Mouse (Mus musculus): Measurements from ENCODE around the gene Spib.

Gene Spib

DNA sequence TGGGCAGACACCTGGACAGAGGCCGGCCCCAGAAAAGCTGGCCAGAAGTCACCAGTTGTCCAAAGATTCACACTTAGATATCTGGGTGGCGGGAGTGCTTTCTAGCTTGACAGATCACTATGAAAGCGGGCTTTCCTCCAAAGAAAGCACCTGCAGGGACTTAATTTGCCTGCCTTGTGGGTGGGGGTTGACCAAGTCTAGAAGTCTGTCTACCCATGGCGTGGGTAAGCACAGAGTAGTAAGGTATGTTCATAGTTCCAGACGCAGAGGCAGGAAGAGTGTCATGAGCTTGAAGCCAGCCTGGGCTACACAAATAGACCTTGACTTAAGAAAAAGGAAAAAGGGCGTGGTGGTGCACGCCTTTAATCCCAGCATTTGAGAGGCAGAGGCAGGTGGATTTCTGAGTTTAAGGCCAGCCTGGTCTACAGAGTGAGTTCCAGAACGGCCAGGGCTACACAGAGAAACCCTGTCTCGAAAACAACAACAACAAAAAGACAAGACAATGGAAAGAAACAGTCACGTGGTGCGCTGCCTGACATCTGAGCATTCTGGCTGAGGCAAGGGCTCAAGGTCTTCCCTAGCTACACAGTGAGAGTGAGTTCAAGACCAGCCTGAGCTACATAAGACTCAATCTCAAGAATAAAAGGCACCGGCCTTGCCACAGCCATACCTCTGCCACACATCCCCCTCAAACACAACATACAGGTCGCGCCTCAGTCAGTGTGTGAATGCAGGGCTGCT, 5.3 kb downstream of the Spib start:
- DNase-seq (ENCODE audit: low spot score in 2 of 2): no peak

DNA sequence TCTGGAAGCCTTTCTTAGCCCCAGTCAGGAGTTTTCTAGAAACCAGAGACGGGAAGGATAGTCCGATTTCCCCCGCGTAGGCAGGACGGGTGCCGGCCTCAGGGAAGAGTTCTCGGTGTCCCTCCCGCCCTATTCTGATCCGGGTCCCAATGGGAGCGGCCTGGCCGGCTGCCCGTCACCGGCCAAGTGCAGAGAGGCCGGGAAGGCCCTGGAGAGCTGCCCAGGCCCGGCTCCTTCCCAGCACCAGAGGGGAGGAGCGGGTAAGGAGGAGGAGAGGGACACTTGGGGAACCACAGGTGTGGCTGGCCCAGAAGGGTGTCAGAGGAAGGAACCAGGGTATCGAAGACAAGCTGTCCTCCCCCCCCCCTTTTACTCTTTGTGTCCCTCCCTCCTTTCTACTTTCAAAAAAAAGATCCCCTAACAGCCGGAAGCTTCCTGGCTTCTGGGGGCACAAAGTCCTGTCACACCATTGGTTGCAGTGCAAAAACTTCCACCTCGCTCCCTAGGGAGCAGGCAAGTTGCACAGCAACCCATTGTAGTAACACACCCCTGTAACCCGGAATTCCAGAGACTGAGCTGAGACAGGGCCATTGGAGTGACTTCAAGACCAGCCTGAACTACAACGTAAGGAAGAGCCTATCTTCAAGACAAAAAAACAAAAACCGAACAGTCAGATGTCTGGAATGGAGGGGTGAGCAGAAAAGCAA, 6.6 kb downstream of the Spib start:
- DNase-seq (ENCODE audit: low spot score in 2 of 2): peak in 1 of 2 experiments; percentile 51

DNA sequence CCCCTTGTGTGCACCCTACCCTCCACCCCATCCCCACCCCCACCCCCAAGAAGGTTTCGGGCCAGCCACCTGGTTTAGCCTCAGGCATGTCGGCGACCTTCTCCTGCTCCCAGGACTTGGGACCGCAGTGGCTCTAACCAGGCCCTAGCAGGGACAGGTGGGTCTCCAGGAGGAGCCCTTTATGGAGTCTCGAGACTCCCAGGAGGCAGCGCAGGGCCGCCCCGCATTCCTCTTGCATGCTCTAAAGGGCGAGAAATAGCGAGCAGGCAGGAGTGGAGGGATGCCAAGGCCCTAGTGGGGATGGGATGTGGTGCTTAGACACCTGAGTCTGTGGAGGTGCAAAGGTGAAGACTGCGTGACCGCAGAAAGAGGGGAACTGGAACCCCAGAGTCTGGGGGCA, 7.4 kb downstream of the Spib start, which contains the start of gene Mybpc2:
TSS of gene Mybpc2 (minus strand) at position 155 of the 400 bp plus-strand sequence.
- DNase-seq (ENCODE audit: low spot score in 2 of 2): no peak

DNA sequence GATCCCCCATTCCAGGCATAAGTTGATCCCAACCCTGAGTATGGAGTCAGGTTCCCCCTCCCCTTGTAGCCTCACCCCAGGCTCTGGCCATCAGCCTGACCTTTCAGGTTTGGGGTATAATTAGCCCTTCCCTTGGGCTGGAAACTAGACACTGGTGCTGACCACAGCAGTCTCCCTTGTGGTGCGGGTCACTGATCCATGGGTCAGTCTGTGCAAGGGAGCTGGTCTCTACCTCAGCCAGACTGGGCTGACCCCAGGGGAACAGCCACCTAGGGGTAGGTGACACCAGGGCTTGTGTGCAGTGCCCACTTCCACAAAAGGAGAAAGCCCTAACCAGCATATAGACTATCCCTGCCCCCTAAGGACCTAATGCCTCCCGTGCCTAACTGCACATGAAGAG, 8.8 kb downstream of the Spib start:
- no peak for DNase-seq (ENCODE audit: low spot score in 2 of 2)

DNA sequence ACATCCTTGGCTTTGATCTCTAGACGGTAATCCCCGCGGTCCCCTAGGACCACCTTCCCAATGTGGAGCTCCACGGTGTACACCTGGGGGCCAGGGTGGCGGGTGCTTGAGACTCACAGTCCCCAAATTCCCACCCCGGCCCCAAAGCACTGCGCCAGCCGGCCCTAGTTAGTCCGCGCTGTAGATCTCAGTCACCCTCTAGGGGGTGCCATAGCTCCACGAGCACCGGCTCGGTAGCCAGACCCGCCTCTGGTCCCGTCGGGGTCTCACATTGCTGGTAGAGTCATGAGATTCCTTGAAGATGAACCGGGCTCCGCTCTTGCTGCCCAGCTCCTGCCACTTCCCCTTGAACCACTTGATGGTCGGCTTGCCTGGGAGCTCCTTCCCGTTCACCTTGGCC, 10.2 kb downstream of the Spib start:
- DNase-seq (ENCODE audit: low spot score in 2 of 2): peak in 1 of 2 experiments; percentile 42

DNA sequence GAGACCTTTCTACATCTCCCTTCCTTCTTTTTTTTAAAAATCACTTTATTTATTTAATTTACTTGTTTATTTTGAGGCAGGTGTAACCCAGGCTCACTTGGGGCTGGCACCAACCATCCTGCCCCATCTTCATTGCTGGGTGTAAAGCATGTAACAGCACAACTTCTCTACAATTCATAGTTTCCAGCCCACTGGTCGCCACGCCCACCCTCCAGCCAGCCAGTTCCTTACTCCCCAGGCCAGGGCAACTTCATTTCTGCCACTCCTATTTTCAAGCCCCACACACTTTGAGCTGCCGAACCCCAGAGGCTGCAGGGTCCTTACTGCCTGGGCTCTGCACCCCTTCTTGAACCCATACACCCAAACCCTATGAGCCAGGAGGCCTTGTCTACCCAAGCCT, 10.9 kb downstream of the Spib start:
- no peak for DNase-seq (ENCODE audit: low spot score in 2 of 2)

DNA sequence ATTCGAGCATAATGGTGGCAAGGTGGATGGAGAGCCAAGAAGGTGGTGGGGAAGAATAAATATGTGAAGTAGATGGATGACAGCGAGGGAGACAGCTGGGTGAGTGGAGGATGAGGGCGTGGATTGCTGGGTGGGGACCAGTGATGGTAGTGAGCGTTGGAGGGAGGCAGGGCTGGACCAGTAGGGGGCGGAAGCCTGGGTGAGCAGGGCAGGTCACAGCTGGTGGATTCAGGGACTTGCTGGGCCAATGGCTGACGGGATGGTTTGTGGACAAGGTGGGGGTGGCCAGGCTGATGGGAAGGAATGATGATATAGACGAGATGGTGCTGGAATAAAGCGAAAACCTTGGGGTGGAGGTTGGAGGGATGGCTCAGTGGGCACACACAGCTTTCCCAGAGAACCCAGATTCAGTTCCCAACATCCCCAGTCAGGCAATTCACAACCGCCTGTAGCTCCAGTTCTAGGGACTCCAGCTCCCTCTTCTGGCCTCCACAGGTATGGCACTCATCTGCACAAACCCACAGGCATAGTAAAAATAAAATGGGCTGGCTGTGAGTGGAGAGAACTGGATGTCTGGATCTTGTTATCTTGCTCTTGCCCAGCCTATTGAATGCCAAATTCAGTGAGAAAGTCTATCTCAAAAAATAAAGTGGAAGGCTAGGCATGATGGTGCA, 12.5 kb downstream of the Spib start:
- no peak for DNase-seq (ENCODE audit: low spot score in 2 of 2)

DNA sequence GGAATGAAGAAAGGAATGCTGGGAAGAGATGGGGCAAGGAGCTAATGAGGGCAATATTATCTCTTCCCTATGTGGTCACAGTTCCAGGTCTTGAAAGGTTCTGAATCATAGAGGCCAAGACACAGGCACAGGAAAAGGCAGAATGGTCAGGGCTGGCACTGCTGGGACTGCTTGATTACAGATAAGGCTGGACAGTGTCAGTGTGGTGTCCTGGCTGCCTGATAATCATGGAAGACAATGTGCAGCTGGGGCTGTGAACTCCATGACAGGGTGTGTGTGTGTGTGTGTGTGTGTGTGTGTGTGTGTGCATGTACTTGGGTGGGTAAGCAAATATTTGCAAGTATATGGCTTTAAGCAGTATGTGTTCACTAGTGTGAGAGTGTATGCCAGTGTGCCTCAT, 24.4 kb downstream of the Spib start:
- no peak for DNase-seq (ENCODE audit: low spot score in 2 of 2)

DNA sequence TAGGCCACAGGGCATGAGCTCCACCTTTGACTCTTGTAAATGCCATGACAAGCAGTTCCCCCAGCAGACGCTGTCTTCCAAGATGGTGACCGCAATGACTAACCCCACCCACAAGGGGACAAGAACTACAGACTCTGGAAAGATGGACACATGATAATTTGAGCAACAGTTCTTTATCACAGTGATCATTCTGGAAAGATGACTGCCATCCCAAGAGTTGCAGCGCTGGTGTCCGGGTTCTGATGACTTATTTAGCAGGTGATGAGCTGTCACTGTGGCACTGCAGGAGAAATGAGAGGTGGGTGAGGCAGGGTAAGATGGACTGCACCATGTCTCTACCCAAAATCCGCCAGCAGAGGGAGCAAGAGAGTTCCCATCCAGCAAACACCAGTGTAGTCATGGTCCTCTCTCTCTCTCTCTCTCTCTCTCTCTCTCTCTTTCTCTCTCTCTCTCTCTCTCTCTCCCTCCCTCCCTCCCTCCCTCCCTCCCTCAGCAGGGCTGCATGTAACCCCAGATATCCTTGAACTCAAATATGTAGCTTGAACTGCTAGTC, 30.2 kb downstream of the Spib start:
- DNase-seq (ENCODE audit: low spot score in 2 of 2): peak in 1 of 2 experiments; percentile 67

DNA sequence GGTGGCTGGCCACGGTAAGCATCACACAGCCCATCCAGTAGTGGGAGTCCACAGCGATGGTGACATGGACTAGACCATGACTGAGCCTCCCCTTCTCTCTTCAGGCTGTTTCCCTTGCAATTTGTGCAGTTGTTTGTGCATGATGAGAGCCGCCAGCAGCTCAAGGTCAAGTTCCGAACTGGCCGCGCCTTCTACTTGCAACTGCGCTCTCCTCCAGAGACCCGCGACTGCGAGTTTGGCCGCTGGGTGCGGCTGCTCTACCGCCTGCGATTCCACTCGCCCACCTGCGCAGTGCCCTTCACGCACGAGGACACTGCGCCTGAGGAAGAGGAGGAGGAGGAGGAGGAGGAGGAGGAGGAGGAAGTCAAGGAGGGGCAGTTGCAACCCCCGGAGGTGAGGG, 31.8 kb downstream of the Spib start:
- DNase-seq (ENCODE audit: low spot score in 2 of 2): no peak

DNA sequence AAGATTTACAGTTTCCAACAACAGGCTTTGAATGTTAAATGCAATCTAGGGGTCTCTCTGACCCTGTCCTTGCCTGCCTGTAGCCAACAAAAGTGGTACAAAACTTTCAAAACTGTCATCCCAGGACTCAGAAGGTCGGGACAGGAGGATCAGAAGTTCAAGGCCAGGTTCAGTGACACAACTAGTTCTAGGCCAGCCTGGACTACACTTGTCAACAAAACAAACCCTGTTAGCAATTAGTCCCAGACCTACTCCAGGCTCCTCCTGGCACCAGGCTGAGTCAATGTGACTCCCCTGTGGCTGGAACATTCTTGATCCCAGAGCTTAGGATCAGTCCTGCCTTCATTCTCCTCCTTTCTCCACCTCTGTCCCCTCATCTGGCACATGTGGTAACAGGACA, 32.9 kb downstream of the Spib start:
- DNase-seq (ENCODE audit: low spot score in 2 of 2): no peak

DNA sequence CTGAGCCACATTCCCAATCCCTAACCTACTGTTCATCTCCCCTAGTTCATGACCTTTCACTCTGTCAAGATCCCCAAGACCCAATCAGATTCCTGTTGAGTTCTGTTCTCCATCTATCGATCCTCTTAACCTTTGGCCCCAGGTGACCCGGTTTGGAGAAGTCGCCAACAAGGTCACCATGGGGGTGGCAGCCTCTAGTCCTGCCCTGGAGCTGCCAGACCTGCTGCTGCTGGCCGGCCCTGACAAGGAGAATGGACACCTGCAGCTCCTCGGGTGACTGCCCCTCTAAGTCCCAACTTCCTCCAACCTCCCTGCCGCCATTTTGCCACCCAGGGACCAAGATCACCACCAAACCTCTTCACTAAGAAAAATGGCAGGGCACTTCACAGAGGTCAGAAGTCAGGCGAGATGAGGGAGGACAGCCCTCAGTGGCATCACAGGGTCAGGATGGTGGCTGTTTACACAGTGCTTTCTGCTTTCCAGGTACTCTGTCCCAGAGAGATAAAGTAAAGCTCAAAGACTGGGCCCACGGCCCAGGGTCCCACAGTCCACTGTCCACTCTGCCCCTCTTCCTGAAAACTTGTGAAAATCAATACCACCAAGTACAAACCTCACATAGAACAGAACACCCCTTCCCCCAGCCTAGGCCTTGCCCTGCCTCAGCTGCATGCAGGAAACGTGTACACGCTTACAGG, 34.4 kb downstream of the Spib start:
- no peak for DNase-seq (ENCODE audit: low spot score in 2 of 2)

DNA sequence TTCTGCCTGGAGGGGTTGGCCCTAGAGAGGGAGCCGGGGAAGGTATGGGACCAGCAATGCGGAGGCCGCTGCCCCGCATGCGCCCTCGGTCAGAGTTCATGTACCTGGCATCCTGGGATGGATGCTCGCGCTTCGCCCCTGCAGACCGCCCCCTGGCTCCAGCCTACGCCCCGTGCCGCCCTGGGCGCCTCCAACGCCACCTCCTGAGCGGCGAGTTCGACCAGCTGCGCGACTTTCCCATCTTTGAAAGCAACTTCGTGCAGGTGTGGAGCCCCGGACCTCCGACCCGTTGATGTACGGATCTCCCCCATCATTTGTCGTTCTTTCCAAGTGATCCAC, 35.1 kb downstream of the Spib start:
- DNase-seq (ENCODE audit: low spot score in 2 of 2): no peak

DNA sequence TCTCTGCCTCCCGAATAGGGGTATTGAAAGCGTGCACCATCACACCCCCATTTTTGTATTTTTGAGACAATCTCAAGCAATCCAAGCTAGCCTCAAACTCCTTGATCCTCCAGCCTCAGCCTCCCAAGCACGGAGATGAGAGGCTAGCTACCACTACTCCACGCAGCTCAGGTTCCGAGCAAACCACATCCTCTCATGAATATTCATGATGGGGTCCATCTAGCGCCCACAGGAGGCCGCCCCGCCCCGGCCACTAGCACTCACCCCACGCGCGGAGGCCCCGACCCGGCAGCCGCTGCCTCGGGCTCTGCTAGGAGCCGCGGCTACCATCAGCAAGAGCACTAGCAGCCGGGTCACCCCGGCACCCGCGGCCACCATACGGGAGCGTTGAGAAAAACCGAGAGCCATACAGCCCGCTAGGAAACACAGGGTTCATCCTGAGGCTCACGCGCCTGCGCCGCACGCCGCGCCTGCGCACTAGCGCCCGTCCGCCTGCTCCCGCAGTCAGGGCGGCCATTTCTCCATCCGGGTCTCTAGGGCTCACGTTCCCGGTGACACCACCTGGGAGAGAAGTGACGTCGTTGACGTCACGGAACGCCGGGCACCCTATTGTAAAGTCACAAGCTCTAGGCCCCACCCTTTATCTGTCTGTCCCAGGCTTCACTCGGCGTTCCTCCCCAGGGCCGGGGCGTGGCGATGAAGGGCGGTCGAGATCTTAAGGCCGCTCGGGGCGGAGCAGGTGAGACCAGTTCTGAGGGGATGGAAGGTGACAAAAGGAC, 35.7 kb downstream of the Spib start, which contains the start of the genes Emc10 and Fam71e1:
TSS of gene Emc10 (minus strand) at position 538 of the 779 bp plus-strand sequence.
TSS of gene Fam71e1 (plus strand) at position 590 of the 779 bp plus-strand sequence.
- DNase-seq (ENCODE audit: low spot score in 2 of 2): peak; percentile 97 to 98

DNA sequence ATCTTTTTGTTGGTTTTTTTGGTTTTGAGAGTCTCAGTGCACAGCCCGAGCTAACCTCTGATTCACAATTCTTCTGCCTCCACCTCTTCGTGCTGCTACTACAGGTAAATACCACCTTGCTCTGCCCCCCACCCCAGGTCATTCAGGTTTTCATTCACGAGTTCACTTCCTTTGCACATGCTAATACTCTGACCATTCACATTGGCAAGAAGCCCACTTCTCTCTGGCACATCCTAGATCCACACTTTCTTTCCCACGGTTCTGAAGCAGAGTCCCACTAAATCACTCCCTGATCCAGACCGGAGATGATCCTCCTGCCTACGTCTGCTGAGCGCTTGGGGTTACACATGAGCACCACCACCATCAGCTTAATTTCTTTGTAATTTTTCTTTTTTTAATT, 36.8 kb downstream of the Spib start:
- DNase-seq (ENCODE audit: low spot score in 2 of 2): no peak

DNA sequence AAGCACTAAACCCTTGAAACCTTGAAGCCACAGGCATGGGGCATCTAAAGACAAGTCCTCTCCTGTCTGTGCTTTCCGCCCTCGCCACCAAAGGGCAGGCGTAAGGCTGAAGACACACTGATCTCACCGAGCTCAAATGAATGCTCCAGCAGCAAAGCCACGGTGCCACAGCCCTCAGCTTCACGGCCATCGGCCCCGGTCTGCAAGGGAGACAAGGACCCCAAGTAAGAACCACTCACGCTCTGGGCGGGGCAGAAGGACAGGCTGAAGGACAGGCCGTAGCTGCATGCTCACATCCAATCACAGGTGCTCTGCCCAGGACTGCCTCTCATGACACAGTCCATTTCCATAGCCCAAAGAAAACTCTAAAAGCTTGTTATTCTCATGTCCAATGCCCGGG, 37.2 kb downstream of the Spib start:
- peak in 1 of 2 experiments; percentile 12 for DNase-seq (ENCODE audit: low spot score in 2 of 2)

DNA sequence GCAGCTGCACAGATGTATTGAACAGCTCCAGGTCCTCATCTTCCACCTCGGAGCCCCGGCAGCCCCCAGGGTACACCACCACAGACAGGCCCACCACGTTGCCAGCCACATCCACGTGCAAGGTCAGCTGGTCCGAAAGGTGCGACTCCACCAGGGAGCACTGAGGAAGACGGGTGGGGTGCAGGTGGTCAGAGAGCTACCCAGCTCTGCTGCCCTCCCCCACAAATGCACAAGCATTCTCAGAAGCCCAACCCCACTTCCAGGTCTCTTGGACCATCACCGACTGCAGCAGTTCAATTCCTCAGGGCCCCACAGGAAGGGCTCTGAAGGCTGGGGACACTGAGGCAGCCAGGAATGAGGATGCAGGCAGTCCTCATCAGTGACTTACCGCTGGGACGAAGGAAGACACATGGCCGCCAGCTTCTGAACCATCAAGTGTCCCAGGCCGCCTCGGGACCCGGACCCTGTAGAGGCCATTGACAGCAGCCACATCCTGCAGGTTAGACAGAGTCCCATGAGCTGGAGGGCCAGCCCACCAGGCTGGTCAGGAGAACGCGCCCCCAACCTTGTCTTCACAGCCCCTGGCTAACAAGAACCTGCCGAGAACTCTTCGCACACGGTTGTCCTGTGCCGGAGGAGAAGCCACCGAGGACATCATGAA, 39.6 kb downstream of the Spib start:
- peak in 1 of 2 experiments; percentile 8 for DNase-seq (ENCODE audit: low spot score in 2 of 2)

DNA sequence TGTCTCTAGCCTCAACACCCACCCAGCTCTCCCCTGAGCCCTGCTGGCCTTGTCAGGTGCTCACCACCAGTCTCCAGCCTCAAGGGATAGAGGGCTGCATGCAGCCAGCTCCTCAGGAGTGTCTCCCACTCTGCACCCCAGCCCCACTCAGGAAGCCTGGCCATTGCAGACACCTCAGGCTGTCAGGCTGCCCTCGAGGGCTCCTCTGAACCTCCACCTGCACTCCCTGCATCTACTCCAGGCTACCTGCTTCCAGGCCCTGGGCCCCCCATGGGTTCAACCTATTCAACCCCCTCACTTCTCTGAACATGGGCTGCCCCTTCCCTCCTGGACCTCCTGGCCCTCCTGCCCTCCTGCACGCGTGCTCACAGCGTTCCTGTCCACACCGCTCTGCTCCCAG, 40.5 kb downstream of the Spib start:
- DNase-seq (ENCODE audit: low spot score in 2 of 2): peak in 1 of 2 experiments; percentile 2

DNA sequence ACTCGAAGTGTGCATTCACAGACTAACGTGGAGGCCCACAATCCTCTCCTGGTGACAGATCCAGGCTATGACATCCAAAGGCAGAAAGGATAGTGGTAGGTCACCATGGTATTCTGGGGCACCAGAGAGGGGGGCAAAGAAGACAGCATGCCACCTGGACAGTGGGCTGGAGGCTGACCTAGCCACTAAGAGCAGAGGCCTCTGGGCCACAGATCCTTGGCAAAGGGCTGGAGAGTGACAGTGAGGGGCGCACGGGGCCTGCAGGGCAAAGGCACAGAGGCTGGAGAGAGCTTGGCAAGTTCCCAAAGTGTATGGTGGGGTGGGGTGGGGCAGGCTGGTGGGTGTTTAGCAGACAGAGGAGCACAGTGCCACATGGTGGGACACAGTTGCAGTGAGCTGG, 41.6 kb downstream of the Spib start:
- DNase-seq (ENCODE audit: low spot score in 2 of 2): peak in 1 of 2 experiments; percentile 6

DNA sequence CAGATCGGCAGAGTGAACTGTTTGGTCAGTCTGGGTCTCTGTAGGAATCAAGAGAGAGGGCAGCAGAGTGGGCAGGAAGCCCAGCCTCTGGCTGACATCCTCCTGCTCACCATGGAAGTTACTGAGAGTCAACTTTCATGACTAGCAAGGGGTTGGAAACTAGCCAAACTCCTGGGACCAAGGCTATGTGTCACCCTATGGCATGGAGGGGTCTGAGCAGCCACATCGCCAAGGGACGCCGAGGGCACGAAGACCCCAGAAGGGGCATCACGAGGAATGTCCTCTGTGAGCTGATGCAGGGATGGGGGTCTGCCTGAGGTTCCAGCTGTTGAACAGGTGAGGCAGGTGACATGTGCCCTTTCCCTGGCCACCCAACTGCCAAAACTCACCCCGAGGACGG, 43.3 kb downstream of the Spib start:
- DNase-seq (ENCODE audit: low spot score in 2 of 2): no peak
